ENCODE assay signal across 15 mouse cellular contexts in genomic region chr12:30308197-30308939, GRCm38 (mm10).
DNase-seq lines count a peak whose midpoint lies in the region; ATAC-seq lines count a peak whose summit lies in the region.
"Had no signal": no experiment of that assay in that cellular context is flagged by ENCODE, and none has a peak within 500 bp of the region (broad histone marks: within the 10 kb centered on the region; RNA-seq: fewer than 3 reads in every experiment).

No protein-coding gene starts in this region.

- H3K4me2 ChIP-seq in forebrain, embryonic 13.5 days = no peak overlapping the region
- no peak overlapping the region for H3K4me2 ChIP-seq in forebrain, embryonic 11.5 days (ENCODE audit: low read depth, low read length, severe bottlenecking)
- no peak overlapping the region for H3K4me2 ChIP-seq in intestine, embryonic 15.5 days (replicated peaks)
- no peak overlapping the region for H3K4me2 ChIP-seq in intestine, embryonic 16.5 days (ENCODE audit: low read depth, low read length)
- no peak overlapping the region for H3K4me2 ChIP-seq in neural tube, embryonic 14.5 days (ENCODE audit: low read depth, low read length)
- H3K4me2 ChIP-seq in neural tube, embryonic 15.5 days = no peak overlapping the region
- no peak overlapping the region for H3K4me2 ChIP-seq in stomach, embryonic 16.5 days (ENCODE audit: low read depth, low read length)
- H3K4me2 ChIP-seq: embryonic facial prominence, embryonic 15.5 days; hindbrain, embryonic 12.5 days had no signal

- DNase-seq in forebrain, embryonic 11.5 days (ENCODE audit: low spot score) = no peak
- DNase-seq: adrenal gland, postnatal 14 days; cerebellum, adult 2 months; kidney, postnatal 10 days; liver, postnatal 0 days; thymus, postnatal 14 days had no signal

- no peak overlapping the region for H3K9ac ChIP-seq in forebrain, embryonic 13.5 days
- no peak overlapping the region for H3K9ac ChIP-seq in forebrain, embryonic 11.5 days (ENCODE audit: low read length)
- no peak overlapping the region for H3K9ac ChIP-seq in intestine, embryonic 15.5 days
- H3K9ac ChIP-seq in intestine, embryonic 16.5 days (ENCODE audit: low read depth, low read length) = no peak overlapping the region
- H3K9ac ChIP-seq in neural tube, embryonic 14.5 days (replicated peaks; ENCODE audit: low read depth, low read length) = no peak overlapping the region
- no peak overlapping the region for H3K9ac ChIP-seq in neural tube, embryonic 15.5 days (replicated peaks)
- H3K9ac ChIP-seq in stomach, embryonic 16.5 days (ENCODE audit: low read length) = no peak overlapping the region
- H3K9ac ChIP-seq: embryonic facial prominence, embryonic 15.5 days; hindbrain, embryonic 12.5 days; liver, postnatal 0 days had no signal

- no peak overlapping the region for H3K4me3 ChIP-seq in forebrain, embryonic 13.5 days
- no peak overlapping the region for H3K4me3 ChIP-seq in forebrain, embryonic 11.5 days (ENCODE audit: low read depth, low read length)
- H3K4me3 ChIP-seq in intestine, embryonic 15.5 days (replicated peaks) = no peak overlapping the region
- H3K4me3 ChIP-seq in intestine, embryonic 16.5 days (ENCODE audit: low read length) = no peak overlapping the region
- H3K4me3 ChIP-seq in neural tube, embryonic 14.5 days (ENCODE audit: low read depth, low read length) = no peak overlapping the region
- no peak overlapping the region for H3K4me3 ChIP-seq in neural tube, embryonic 15.5 days (replicated peaks)
- H3K4me3 ChIP-seq in stomach, embryonic 16.5 days (replicated peaks; ENCODE audit: low read length) = no peak overlapping the region
- H3K4me3 ChIP-seq: embryonic facial prominence, embryonic 15.5 days; hindbrain, embryonic 12.5 days had no signal

- 52% methylated on average over 5 of the region's 5 CpGs for WGBS in forebrain, embryonic 13.5 days
- 78% methylated on average over 5 of the region's 5 CpGs for WGBS in forebrain, embryonic 11.5 days
- WGBS in intestine, embryonic 15.5 days = 45% methylated on average over 5 of the region's 5 CpGs
- 47% methylated on average over 5 of the region's 5 CpGs for WGBS in intestine, embryonic 16.5 days
- 63% methylated on average over 5 of the region's 5 CpGs for WGBS in neural tube, embryonic 14.5 days
- WGBS in neural tube, embryonic 15.5 days = 57% methylated on average over 5 of the region's 5 CpGs
- 39% methylated on average over 5 of the region's 5 CpGs for whole genome bisulfite sequencing in stomach, embryonic 16.5 days

- peaks cover 16% of the 10 kb centered on the region for H3K4me1 ChIP-seq in forebrain, embryonic 13.5 days
- no peaks in the 10 kb centered on the region for H3K4me1 ChIP-seq in forebrain, embryonic 11.5 days (replicated peaks; ENCODE audit: control insufficient read depth, insufficient read depth, low read length)
- no peaks in the 10 kb centered on the region for H3K4me1 ChIP-seq in intestine, embryonic 15.5 days (replicated peaks)
- no peaks in the 10 kb centered on the region for H3K4me1 ChIP-seq in intestine, embryonic 16.5 days (ENCODE audit: control insufficient read depth, insufficient read depth, low read length)
- peaks cover 7% of the 10 kb centered on the region; the same call in 1 of the 2 replicates for H3K4me1 ChIP-seq in neural tube, embryonic 14.5 days (ENCODE audit: control insufficient read depth, insufficient read depth, low read length)
- peaks cover 15% of the 10 kb centered on the region; the same call in 1 of the 2 replicates for H3K4me1 ChIP-seq in neural tube, embryonic 15.5 days
- H3K4me1 ChIP-seq in stomach, embryonic 16.5 days (ENCODE audit: control insufficient read depth, insufficient read depth, low read length) = no peaks in the 10 kb centered on the region
- H3K4me1 ChIP-seq: embryonic facial prominence, embryonic 15.5 days had no signal

- peak; percentile 45; the same call in 1 of the 2 replicates for ATAC-seq in forebrain, embryonic 13.5 days
- no peak for ATAC-seq in forebrain, embryonic 11.5 days (replicated peaks; ENCODE audit: low FRiP score)
- ATAC-seq in intestine, embryonic 15.5 days = 0 out of 2 replicates have a peak, but pooled peaks have one; percentile 17
- ATAC-seq in intestine, embryonic 16.5 days = no peak
- ATAC-seq in neural tube, embryonic 14.5 days (ENCODE audit: low read depth) = peak; percentile 41; the same call in 1 of the 2 replicates
- no peak for ATAC-seq in neural tube, embryonic 15.5 days (ENCODE audit: low FRiP score)
- ATAC-seq in stomach, embryonic 16.5 days (ENCODE audit: insufficient read depth, low FRiP score) = peak; percentile 60; the same call in 1 of the 2 replicates
- ATAC-seq in CD4-positive, CD25-positive, alpha-beta regulatory T cell, adult 4 months = no peak
- ATAC-seq: liver, postnatal 0 days had no signal

- H3K27ac ChIP-seq in forebrain, embryonic 13.5 days = no peak overlapping the region
- no peak overlapping the region for H3K27ac ChIP-seq in forebrain, embryonic 11.5 days (ENCODE audit: low read depth, low read length)
- H3K27ac ChIP-seq in intestine, embryonic 15.5 days = no peak overlapping the region
- no peak overlapping the region for H3K27ac ChIP-seq in intestine, embryonic 16.5 days (ENCODE audit: low read length)
- no peak overlapping the region for H3K27ac ChIP-seq in neural tube, embryonic 14.5 days (ENCODE audit: low read depth, low read length)
- no peak overlapping the region for H3K27ac ChIP-seq in neural tube, embryonic 15.5 days (replicated peaks)
- H3K27ac ChIP-seq in stomach, embryonic 16.5 days (ENCODE audit: low read length) = 0 out of 2 replicates have a peak overlapping the region, but pooled peaks have one; percentile 49
- H3K27ac ChIP-seq: embryonic facial prominence, embryonic 15.5 days; hindbrain, embryonic 12.5 days had no signal

- no peaks in the 10 kb centered on the region for H3K36me3 ChIP-seq in forebrain, embryonic 13.5 days (ENCODE audit: poor library complexity, severe bottlenecking)
- H3K36me3 ChIP-seq in forebrain, embryonic 11.5 days (ENCODE audit: control insufficient read depth, insufficient read depth, low read length) = no peaks in the 10 kb centered on the region
- no peaks in the 10 kb centered on the region for H3K36me3 ChIP-seq in intestine, embryonic 15.5 days
- H3K36me3 ChIP-seq in intestine, embryonic 16.5 days (ENCODE audit: control insufficient read depth, insufficient read depth, low read length) = no peaks in the 10 kb centered on the region
- no peaks in the 10 kb centered on the region for H3K36me3 ChIP-seq in neural tube, embryonic 14.5 days (ENCODE audit: control insufficient read depth, insufficient read depth, low read length)
- H3K36me3 ChIP-seq in neural tube, embryonic 15.5 days = no peaks in the 10 kb centered on the region
- H3K36me3 ChIP-seq in stomach, embryonic 16.5 days (ENCODE audit: control insufficient read depth, insufficient read depth, low read length) = no peaks in the 10 kb centered on the region
- H3K36me3 ChIP-seq: embryonic facial prominence, embryonic 15.5 days; hindbrain, embryonic 12.5 days had no signal

- no peaks in the 10 kb centered on the region for H3K9me3 ChIP-seq in forebrain, embryonic 13.5 days (replicated peaks)
- H3K9me3 ChIP-seq in forebrain, embryonic 11.5 days (ENCODE audit: control insufficient read depth, low read length) = no peaks in the 10 kb centered on the region
- H3K9me3 ChIP-seq in intestine, embryonic 15.5 days = no peaks in the 10 kb centered on the region
- H3K9me3 ChIP-seq in intestine, embryonic 16.5 days (ENCODE audit: control insufficient read depth, low read length) = no peaks in the 10 kb centered on the region
- no peaks in the 10 kb centered on the region for H3K9me3 ChIP-seq in neural tube, embryonic 14.5 days (ENCODE audit: control insufficient read depth, low read length)
- no peaks in the 10 kb centered on the region for H3K9me3 ChIP-seq in neural tube, embryonic 15.5 days (replicated peaks)
- H3K9me3 ChIP-seq in stomach, embryonic 16.5 days (replicated peaks; ENCODE audit: control insufficient read depth, low read length) = no peaks in the 10 kb centered on the region
- H3K9me3 ChIP-seq: embryonic facial prominence, embryonic 15.5 days; hindbrain, embryonic 12.5 days had no signal

- no peaks in the 10 kb centered on the region for H3K27me3 ChIP-seq in forebrain, embryonic 13.5 days
- H3K27me3 ChIP-seq in forebrain, embryonic 11.5 days (ENCODE audit: control insufficient read depth, insufficient read depth, low read length) = no peaks in the 10 kb centered on the region
- no peaks in the 10 kb centered on the region for H3K27me3 ChIP-seq in intestine, embryonic 15.5 days (replicated peaks)
- H3K27me3 ChIP-seq in intestine, embryonic 16.5 days (replicated peaks; ENCODE audit: control insufficient read depth, insufficient read depth, low read length) = no peaks in the 10 kb centered on the region
- H3K27me3 ChIP-seq in neural tube, embryonic 14.5 days (ENCODE audit: control insufficient read depth, insufficient read depth, low read length) = no peaks in the 10 kb centered on the region
- H3K27me3 ChIP-seq in neural tube, embryonic 15.5 days (replicated peaks) = no peaks in the 10 kb centered on the region
- H3K27me3 ChIP-seq in stomach, embryonic 16.5 days (ENCODE audit: control insufficient read depth, insufficient read depth, low read length) = no peaks in the 10 kb centered on the region
- H3K27me3 ChIP-seq: embryonic facial prominence, embryonic 15.5 days; hindbrain, embryonic 12.5 days had no signal

Comparison
In these comparisons a context has a peak if more than half of its experiments do, and no peak if none do; other contexts are left out.
1. ATAC-seq: peak in forebrain, embryonic 13.5 days (single experiment), intestine, embryonic 15.5 days (single experiment), neural tube, embryonic 14.5 days (single experiment) and stomach, embryonic 16.5 days (single experiment); none in forebrain, embryonic 11.5 days (single experiment), intestine, embryonic 16.5 days (single experiment), neural tube, embryonic 15.5 days (single experiment) and CD4-positive, CD25-positive, alpha-beta regulatory T cell, adult 4 months (single experiment).